Comparison of ENCODE assay signal across 30 mouse cellular contexts in the genomic region with DNA sequence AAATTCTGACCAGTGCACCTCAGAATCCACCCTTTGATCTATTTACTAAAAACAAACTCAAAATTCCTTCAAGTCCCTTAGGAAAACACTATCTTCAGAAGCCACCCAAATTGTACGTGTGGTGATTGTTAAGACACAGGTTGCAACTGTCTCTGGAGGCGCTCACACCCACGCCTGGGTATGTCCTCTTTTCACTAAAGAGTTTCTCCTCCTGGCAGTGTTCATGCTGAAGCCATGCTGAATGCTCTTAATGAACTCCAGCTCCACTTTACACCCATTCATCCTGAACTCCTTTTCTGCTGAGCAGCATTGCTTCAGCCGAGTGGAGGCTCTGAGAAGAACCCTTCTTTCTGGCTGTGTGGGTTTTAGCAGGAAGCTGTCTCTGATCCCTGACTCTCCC. TPM values are rescaled to one million over a fixed set of nuclear protein-coding genes. Genes with fewer than 3 reads are reported as not detected.
DNase-seq lines count a peak whose midpoint lies in the region; ATAC-seq and TF ChIP-seq lines count a peak whose summit lies in the region.
"Had no signal": no experiment of that assay in that cellular context is flagged by ENCODE, and none has a peak within 500 bp of the region (broad histone marks: within the 10 kb centered on the region; RNA-seq: fewer than 3 reads in every experiment).

No protein-coding gene starts in this region.

- H3K9ac ChIP-seq in midbrain, embryonic 13.5 days (replicated peaks), result no peak overlapping the region
- no peak overlapping the region for H3K9ac ChIP-seq in midbrain, embryonic 15.5 days
- no peak overlapping the region; the same call in 1 of the 2 replicates for H3K9ac ChIP-seq in ES-E14 (ENCODE audit: insufficient read depth, low read depth, low read length, poor library complexity, severe bottlenecking)
- H3K9ac ChIP-seq: intestine, embryonic 15.5 days; liver, embryonic 12.5 days; liver, postnatal 0 days; neural tube, embryonic 12.5 days had no signal

- H3K4me1 ChIP-seq in midbrain, embryonic 13.5 days (replicated peaks), result peaks cover 82% of the 10 kb centered on the region
- H3K4me1 ChIP-seq in midbrain, embryonic 15.5 days, result peaks cover 64% of the 10 kb centered on the region
- H3K4me1 ChIP-seq in ES-E14 (ENCODE audit: control insufficient read depth in 2 of 2, insufficient read depth in 2 of 2, low read length in 2 of 2, poor library complexity in 1 of 2), result peaks cover 4 to 20% of the 10 kb centered on the region in 2 experiments; a peak in 2 of 4 replicates
- H3K4me1 ChIP-seq: liver, embryonic 12.5 days had no signal

- no peak overlapping the region for H3K4me3 ChIP-seq in midbrain, embryonic 13.5 days (replicated peaks)
- H3K4me3 ChIP-seq in midbrain, embryonic 15.5 days, result no peak overlapping the region
- H3K4me3 ChIP-seq in ES-E14 (ENCODE audit: insufficient read depth in 1 of 2, low read depth in 1 of 2, low read length in 2 of 2, poor library complexity in 1 of 2, severe bottlenecking in 1 of 2), result no peak overlapping the region
- H3K4me3 ChIP-seq: intestine, embryonic 15.5 days; layer of hippocampus, adult 2 months; liver, embryonic 12.5 days; myocyte; neural tube, embryonic 12.5 days had no signal

- in situ Hi-C loops in ES-E14 (cut with MboI; ENCODE audit: low sequenced_read_pairs in 2 of 2, unreplicated experiment in 2 of 2), result no loop called here

- H3K27me3 ChIP-seq in midbrain, embryonic 13.5 days, result no peaks in the 10 kb centered on the region
- H3K27me3 ChIP-seq in midbrain, embryonic 15.5 days (replicated peaks), result no peaks in the 10 kb centered on the region
- H3K27me3 ChIP-seq: intestine, embryonic 15.5 days; liver, embryonic 12.5 days; neural tube, embryonic 12.5 days had no signal

- H3K4me2 ChIP-seq in midbrain, embryonic 13.5 days (replicated peaks), result no peak overlapping the region
- no peak overlapping the region for H3K4me2 ChIP-seq in midbrain, embryonic 15.5 days
- H3K4me2 ChIP-seq: heart, embryonic 11.5 days; intestine, embryonic 15.5 days; liver, embryonic 12.5 days; neural tube, embryonic 12.5 days had no signal

- DNase-seq in frontal cortex, postnatal 14 days (ENCODE audit: low spot score in 2 of 2), result no peak
- DNase-seq in ES-E14 (ENCODE audit: low read depth, low spot score), result no peak
- peak; percentile 28 for DNase-seq in telencephalon, adult 2 months (ENCODE audit: low read depth, low spot score)
- no peak for DNase-seq in spleen, postnatal 10 days (ENCODE audit: low spot score in 2 of 2)
- DNase-seq: adrenal gland, adult 2 months; adrenal gland, postnatal 36 days; cerebellum, adult 2 months; cerebellum, postnatal 25 days; gastrocnemius, postnatal 25 days; heart, adult 11 months; heart, postnatal 4 days; kidney, adult 2 months; kidney, postnatal 36 days; liver, postnatal 0 days; lung, postnatal 36 days; right cerebral cortex, postnatal 25 days; thymus, postnatal 4 days had no signal

- ATAC-seq in frontal cortex, adult (ENCODE audit: low TSS enrichment), result peak; percentile 33
- ATAC-seq in midbrain, embryonic 13.5 days, result no peak
- ATAC-seq in midbrain, embryonic 15.5 days (replicated peaks), result no peak
- ATAC-seq: activated CD4-positive, CD25-positive, alpha-beta regulatory T cell, adult 4 months; CD4-positive, CD25-positive, alpha-beta regulatory T cell, adult 4 months; hindbrain, postnatal 0 days; intestine, embryonic 15.5 days; liver, embryonic 12.5 days; liver, postnatal 0 days; midbrain, embryonic 16.5 days had no signal

- H3K27ac ChIP-seq in midbrain, embryonic 13.5 days, result 0 out of 2 replicates have a peak overlapping the region, but pooled peaks have one; percentile 16
- H3K27ac ChIP-seq in midbrain, embryonic 15.5 days, result no peak overlapping the region
- H3K27ac ChIP-seq in ES-E14 (ENCODE audit: insufficient read depth, low read depth, low read length, poor library complexity, severe bottlenecking), result peak overlapping the region; percentile 68; the same call in 1 of the 2 replicates
- H3K27ac ChIP-seq: hindbrain, postnatal 0 days; intestine, embryonic 15.5 days; layer of hippocampus, adult 2 months; liver, embryonic 12.5 days; neural tube, embryonic 12.5 days had no signal

- H3K36me3 ChIP-seq in midbrain, embryonic 13.5 days, result no peaks in the 10 kb centered on the region
- H3K36me3 ChIP-seq in midbrain, embryonic 15.5 days (replicated peaks), result no peaks in the 10 kb centered on the region
- H3K36me3 ChIP-seq in ES-E14 (ENCODE audit: control insufficient read depth, insufficient read depth, low read length, poor library complexity, severe bottlenecking), result 0 out of 2 replicates have a peak, but pooled peaks cover 2% of the 10 kb centered on the region
- H3K36me3 ChIP-seq: intestine, embryonic 15.5 days; liver, embryonic 12.5 days; neural tube, embryonic 12.5 days had no signal

- H3K9me3 ChIP-seq in midbrain, embryonic 13.5 days, result no peaks in the 10 kb centered on the region
- no peaks in the 10 kb centered on the region for H3K9me3 ChIP-seq in midbrain, embryonic 15.5 days
- H3K9me3 ChIP-seq in ES-E14 (ENCODE audit: control insufficient read depth, insufficient read depth, low read depth, low read length), result no peaks in the 10 kb centered on the region
- H3K9me3 ChIP-seq: intestine, embryonic 15.5 days; liver, embryonic 12.5 days; neural tube, embryonic 12.5 days had no signal

- 51% methylated on average over 4 of the region's 4 CpGs for WGBS in midbrain, embryonic 13.5 days
- WGBS in midbrain, embryonic 15.5 days, result 50% methylated on average over 4 of the region's 4 CpGs

TF ChIP-seq in ES-E14, 5 proteins besides CTCF, POLR2A, EP300 and RAD21:
- TF ChIP-seq MAFK (IDR thresholded peaks at IDR 0.05; ENCODE audit: insufficient read depth, low read depth, low read length), result peak; percentile 84; the same call in 1 of the 2 replicates
- TF ChIP-seq ZNF384 (IDR thresholded peaks at IDR 0.05; ENCODE audit: low read depth, low read length), result no peak

RNA-seq across cellular contexts. Expression of gene Nav1, which starts 53.9 kb away (rescaled TPM):
- 38.0 and 38.1 TPM in 2 replicates for polyA plus RNA-seq in midbrain, embryonic 13.5 days (2015; fragmentation: Nextera tagmentation; extraction: Ambion mirVana)
- polyA plus RNA-seq in midbrain, embryonic 15.5 days (2015; fragmentation: Nextera tagmentation; extraction: Ambion mirVana), result 52.6 and 59.4 TPM in 2 replicates
- 10.4 and 11.4 TPM in 2 replicates for total RNA-seq in ES-E14 (2012; rRNA removed)
